Mouse (Mus musculus): ENCODE measurements around the gene Piga.

Piga gene

GRCm38 (mm10) chrX:164419471-164419939 lies at the start of gene Piga:
Gene Piga, plus strand, starts transcription at chrX:164419787.
- DNase-seq (ENCODE audit: low read depth, low spot score), result peak; percentile 90

- DNase-seq (ENCODE audit: low read depth, low spot score), result no peak
These were observed 49.0 kb upstream of the Piga start for GRCm38 (mm10) chrX:164370576-164370975.

GRCm38 (mm10) chrX:164373081-164373480 lies 46.5 kb upstream of the Piga start, which contains the start of gene Vegfd:
Gene Vegfd, plus strand, starts transcription at chrX:164373378.
- no peak for DNase-seq (ENCODE audit: low read depth, low spot score)

GRCm38 (mm10) chrX:164374586-164374985 lies 45.0 kb upstream of the Piga start:
- no peak for DNase-seq (ENCODE audit: low read depth, low spot score)

- DNase-seq (ENCODE audit: low read depth, low spot score), result no peak
These were observed 39.9 kb upstream of the Piga start for GRCm38 (mm10) chrX:164379721-164380120.

GRCm38 (mm10) chrX:164381618-164382408 lies 37.8 kb upstream of the Piga start:
- no peak for DNase-seq (ENCODE audit: low read depth, low spot score)

GRCm38 (mm10) chrX:164394091-164394490 lies 25.5 kb upstream of the Piga start:
- DNase-seq (ENCODE audit: low read depth, low spot score), result no peak

GRCm38 (mm10) chrX:164398456-164398855 lies 21.1 kb upstream of the Piga start:
- DNase-seq (ENCODE audit: low read depth, low spot score), result no peak

GRCm38 (mm10) chrX:164405080-164405649 lies 14.4 kb upstream of the Piga start:
- DNase-seq (ENCODE audit: low read depth, low spot score), result no peak

GRCm38 (mm10) chrX:164406133-164407022 lies 13.2 kb upstream of the Piga start:
- DNase-seq (ENCODE audit: low read depth, low spot score), result no peak

DNA sequence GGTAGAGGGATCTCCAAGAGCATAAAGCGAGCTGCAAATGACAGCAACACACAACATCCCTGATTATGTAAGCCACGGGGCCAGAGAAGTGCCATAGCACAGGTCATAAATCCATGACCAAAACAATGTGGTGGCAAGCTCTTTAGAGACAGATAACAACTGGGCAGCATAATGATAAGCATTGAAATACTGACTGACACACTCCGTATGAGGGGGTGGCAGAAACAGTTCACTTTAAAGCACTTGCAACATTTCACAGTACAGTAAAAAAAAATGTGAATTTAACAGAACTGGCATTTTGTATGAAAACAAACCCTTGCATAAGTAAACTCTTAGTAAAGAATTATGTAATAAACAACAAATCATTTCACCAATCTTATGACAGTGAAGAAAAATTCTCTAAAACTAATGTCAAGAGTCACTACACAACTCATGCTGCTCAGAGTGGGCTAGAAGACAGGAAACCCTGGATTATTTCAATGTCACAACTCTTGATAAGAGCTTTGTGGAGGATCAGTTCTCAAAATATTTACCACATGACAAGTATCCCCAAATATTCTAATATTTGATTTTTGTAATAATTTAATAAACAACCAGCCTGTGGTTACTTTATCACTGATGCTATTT lies 11.2 kb upstream of the Piga start:
- DNase-seq (ENCODE audit: low read depth, low spot score), result no peak

GRCm38 (mm10) chrX:164410562-164410961 lies 9.0 kb upstream of the Piga start:
- DNase-seq (ENCODE audit: low read depth, low spot score), result no peak

GRCm38 (mm10) chrX:164416803-164417202 lies 2.8 kb upstream of the Piga start:
- no peak for DNase-seq (ENCODE audit: low read depth, low spot score)

DNA sequence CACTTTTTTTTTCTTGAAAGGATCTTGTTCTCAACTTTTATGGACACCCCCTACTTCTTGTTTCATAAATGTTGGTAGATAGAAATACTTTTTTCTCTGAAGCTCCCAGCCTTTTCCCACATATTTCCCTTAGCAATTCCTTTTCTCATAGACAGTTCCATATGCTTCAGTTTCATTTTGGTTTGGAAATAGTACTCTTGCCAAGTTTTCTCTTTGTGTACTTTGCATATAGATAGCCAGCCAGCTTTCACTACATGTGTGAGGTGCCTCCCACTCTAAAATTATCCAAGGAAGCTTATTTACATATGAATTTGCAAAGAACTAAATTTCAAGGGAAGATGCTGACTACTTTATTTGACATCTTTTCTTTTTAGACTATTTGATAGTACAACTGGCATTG lies 1.6 kb upstream of the Piga start:
- peak; percentile 2 for DNase-seq (ENCODE audit: low read depth, low spot score)

DNA sequence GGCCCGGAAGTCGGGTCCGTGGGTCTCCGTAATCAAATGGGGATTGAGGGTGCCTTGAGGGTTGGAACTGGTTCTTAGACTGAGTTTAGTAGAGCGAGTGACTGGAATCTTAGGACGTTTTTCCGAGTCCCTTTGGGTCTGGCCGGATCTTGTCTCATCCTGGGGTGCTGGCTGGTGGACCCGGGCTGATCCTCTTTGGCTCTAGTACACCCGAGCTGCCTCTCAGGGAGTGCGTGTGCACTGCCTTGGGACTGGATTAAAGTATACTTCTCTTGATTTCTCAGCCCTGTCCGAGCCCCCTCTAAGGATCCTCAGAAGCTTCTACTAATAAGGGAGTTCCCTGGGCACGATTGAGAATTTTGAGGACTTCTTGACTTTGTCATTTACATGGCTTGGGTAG lies 368 bp downstream of the Piga start:
- DNase-seq (ENCODE audit: low read depth, low spot score), result peak; percentile 3

GRCm38 (mm10) chrX:164420518-164420917 lies 931 bp downstream of the Piga start:
- DNase-seq (ENCODE audit: low read depth, low spot score), result no peak

DNA sequence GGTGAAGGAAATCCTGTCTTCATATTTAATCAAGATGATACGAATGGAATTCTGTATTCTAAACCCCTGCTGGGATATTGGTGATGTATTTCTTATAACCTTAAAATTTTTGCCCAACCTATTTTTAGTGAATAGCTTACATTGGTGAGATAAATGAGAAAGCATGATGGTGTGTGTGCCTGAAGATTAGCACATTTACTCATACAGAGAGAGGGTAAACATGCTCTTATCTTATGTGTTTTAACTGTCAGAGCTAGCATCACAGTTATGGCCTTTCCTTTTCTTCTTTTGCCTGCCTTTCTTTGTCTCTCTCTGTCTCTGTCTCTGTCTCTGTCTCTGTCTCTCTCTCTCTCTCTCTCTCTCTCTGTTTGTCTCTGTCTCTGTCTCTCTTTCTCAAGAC lies 5.2 kb downstream of the Piga start:
- no peak for DNase-seq (ENCODE audit: low read depth, low spot score)

GRCm38 (mm10) chrX:164427295-164427694 lies 7.7 kb downstream of the Piga start:
- no peak for DNase-seq (ENCODE audit: low read depth, low spot score)

GRCm38 (mm10) chrX:164428224-164428623 lies 8.6 kb downstream of the Piga start:
- no peak for DNase-seq (ENCODE audit: low read depth, low spot score)

DNA sequence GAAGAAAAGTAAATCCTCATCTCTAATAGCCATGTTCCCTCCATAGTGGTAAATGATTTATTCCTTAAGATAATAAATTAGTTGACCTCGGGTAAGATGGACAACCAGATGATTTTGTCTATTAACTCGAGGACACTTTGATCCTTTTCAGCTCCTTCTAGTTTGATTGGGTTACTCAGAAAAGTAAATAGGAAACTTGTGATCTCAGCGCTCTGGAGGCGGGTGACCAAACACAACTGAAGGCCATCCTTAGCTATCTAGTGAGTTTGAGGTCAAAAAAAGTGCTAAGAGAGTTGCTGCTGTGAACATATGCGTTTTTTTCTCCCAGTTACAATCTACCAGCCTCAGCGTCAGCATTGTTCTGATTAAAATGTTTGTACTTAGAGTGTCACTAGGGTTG lies 11.0 kb downstream of the Piga start:
- no peak for DNase-seq (ENCODE audit: low read depth, low spot score)

- DNase-seq (ENCODE audit: low read depth, low spot score), result no peak
These were observed 11.5 kb downstream of the Piga start for GRCm38 (mm10) chrX:164431133-164431532.

- no peak for DNase-seq (ENCODE audit: low read depth, low spot score)
These were observed 12.0 kb downstream of the Piga start for GRCm38 (mm10) chrX:164431541-164431940.
